Mouse (Mus musculus) lung, postnatal 4 days (tissue): ENCODE results near the gene Tep1.
"Not testable (repeated sequence)": the region's sequence is repeated elsewhere in the genome, so short reads cannot be mapped to it uniquely, and the experiment has no call there.

ENCODE experiments used
- DNase-seq, 2 experiments: peaks; one replicate each; pipeline ENCODE4 v3.0.0; 2021

The Tep1 gene

DNA sequence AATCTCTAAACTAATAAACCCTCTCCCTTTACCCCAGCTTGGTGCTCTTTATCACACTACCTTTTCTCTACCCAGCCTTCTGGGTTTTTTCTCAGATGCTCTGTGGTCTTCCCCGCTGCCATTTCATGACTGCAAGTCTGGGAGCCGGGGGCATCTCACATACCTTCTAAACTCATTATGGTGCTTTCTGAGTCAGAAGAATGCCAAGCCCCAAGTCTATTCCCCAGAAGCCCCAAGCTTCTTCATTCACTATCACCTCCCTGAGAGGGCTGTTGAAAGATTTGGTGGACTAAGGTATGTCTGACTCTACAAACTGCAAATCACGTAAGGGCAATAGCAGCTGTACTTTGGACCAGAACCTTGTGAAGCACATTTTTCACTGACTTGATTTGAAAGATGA, 3.4 kb downstream of the Tep1 start:
- DNase-seq, result no peak

DNA sequence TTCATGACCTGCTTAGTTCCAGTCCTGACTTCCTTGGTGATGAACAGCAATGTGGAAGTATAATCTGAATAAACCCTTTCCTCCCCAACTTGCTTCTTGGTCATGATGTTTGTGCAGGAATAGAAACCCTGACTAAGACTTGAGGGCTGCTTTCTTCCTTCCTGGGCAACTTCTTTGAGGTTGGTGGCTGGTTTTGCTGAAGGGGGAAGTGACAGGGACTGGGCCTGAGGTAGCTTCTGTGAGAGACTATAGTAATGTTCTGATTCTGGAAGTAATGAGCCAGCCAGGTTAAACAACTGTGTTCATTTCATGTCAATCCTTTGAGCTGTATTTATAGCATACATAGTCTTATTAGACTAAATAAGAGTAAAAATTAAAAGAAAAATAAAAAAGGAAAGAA, 5.4 kb downstream of the Tep1 start:
- not testable (repeated sequence) for DNase-seq

DNA sequence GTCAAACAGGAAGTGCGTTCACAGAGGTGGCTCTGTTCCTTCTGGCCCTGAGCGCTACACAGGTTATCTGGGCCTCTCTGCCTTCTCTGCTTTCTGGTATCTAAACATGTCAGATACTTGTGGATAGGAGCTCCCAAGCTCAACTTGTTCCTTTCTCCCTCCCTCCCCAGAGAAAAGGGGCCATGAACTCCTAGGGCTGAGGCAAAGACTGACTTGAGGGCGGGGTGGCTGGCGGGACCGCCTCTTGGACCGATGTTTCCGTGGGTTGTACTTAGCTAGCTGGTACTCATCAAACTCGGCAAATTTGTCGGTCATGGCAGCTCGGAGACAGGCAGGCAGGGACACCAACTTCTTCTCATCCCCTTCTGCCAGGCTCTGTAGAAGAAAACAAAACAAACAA, 7.7 kb downstream of the Tep1 start:
- no peak for DNase-seq

DNA sequence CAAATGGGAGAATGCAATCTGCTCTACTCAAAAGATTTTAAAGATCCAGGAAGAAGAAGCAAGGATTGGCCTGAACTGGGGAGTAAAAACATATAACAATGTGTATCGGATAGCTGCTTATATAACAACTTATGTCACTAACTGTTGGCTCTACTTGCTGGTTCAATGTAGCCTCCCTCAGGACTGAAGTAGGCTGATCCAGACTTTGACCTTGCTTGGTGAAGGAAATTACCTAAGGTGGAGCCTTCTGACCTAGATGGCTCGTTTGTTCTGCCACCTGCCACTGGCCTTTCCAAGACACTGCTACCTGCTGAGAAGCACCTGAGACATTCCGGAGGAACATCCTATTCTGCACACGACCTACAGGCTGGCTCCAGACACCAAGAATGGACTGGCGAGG, 14.6 kb downstream of the Tep1 start:
- no peak for DNase-seq

DNA sequence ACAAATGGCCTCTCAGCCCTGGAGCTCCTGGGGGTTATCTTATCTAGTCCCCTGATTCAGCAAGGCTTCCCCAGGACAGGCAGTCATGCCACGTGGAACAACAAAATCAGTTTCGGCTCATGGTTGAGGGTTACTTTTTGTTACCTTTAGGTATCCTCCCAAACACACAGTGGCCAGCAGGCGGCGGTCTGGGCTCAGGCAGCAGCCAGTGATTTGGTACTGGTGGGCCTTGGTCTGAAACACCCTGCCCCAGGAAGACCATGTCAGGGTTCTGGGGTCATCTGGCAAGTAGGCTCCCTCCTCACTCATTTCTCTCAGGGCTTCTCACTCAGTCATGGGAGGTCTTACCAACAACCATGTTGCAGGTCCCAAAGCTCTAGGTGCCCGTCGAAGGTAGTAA, 33.1 kb downstream of the Tep1 start:
- DNase-seq, result peak in 1 of 2 experiments; percentile 25

DNA sequence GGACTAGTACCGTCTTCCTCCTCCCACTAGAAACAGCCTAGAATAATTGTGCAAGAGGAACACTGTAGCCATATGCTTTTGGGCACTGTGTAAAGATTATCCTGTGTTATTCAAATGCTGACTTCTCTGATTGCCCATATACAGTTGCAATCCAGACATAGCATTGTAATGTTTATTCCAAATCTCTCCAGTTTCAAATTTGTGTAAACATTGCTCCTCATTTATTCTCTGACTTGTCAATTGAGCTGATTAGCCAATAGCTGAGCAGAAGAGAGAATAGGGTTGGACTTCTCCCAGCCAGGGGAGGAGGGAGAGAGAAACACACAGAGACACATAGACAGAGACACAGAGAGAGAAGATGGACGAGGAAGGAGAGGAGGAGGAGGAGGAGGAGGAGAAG, 35.9 kb downstream of the Tep1 start:
- peak in 1 of 2 experiments; percentile 25 for DNase-seq

DNA sequence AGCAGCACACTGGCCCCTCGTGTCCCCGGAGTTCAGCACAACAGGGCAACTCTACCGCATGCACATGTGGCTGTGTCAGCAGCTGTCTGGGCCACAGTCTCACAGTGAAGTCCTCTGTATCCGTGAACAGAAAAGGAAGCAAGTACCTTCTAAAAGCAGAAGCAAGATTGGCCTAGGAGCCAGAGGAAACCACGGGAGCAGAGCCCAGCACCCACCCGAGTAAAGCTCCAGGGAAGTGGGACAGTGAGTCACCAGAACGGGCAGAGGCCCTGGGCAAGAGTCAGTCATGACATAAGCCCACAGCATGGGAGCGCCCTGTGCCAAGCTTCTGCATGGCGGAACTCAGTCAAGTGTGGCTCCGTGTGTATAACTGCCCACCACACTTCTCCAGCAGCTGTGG, 36.4 kb downstream of the Tep1 start:
- peak; percentile 67 to 68 for DNase-seq

DNA sequence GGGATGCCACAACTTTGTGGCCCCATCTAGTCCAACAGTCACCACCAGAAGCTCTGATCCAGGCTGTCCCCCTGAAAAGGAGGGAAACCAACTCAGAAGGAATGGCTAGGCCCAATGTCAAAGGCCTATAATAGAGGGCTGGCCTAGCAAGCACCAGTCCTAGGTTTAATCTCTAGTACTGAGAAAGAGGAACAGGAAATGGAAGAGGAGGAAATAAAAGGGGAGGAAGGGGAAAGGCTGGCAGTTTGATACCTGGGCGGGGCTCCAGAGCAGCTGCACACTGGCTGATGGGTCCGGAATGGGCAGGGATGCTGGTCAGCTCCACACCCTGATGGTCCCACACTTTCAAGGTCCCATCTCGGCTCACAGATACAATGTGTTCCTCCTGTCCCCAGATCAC, 40.5 kb downstream of the Tep1 start:
- peak in 1 of 2 experiments; percentile 17 for DNase-seq

DNA sequence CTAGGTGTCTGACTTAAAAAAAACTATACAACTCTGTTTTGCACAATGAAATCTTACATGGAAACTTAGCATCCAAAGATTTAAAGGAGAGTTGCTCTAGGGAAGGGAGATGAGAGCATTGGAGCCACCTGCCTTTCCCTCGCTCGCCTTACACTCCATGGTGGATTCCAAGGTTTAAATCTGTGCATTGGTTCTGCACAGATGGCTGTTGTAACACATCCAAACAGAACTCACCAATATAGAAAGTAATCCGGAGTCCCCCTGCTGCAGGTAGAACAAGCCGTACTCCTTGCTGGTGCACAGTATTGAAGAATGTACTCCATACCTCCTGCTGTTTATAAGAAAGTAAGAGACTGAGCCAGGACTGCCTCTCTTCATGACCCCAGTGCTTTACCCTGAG, 43.8 kb downstream of the Tep1 start:
- no peak for DNase-seq

DNA sequence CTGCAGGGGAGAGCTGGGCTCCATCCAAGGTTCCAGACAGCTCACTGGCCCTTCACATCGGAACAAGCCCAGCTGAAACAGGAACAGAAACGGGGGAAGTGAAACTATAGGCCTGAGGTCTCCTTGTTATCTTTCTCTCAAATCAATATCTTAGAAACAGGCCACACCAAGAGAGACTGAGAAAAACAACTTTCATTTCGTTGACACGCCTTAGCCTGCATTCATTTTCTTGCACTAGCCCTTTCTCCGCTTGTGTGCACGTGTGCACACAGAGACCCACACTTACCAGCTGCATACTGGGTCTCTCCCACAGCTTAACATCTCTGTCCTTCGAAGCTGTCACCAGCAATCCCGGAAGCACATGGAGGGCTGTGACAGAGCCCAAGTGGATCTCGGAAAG, 46.1 kb downstream of the Tep1 start:
- DNase-seq, result no peak

DNA sequence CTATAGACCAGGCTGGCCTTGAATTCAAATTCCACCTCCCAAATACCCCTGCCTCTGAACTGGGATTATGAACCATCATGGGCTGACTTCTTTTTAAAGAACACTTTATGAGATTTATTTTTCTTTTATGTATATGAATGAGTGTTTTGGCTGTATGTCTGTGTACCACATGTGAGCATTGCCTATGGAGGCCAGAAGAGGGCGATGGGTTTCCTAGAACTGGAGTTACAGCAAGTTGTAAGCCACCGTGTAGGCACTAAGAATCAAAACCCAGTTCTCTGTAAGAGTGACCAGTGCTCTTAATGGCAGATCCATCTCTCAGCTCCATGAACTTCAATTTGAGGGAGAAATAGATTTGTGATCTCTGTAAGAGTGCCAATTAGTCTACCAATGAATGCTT, 47.1 kb downstream of the Tep1 start:
- DNase-seq, result no peak

DNA sequence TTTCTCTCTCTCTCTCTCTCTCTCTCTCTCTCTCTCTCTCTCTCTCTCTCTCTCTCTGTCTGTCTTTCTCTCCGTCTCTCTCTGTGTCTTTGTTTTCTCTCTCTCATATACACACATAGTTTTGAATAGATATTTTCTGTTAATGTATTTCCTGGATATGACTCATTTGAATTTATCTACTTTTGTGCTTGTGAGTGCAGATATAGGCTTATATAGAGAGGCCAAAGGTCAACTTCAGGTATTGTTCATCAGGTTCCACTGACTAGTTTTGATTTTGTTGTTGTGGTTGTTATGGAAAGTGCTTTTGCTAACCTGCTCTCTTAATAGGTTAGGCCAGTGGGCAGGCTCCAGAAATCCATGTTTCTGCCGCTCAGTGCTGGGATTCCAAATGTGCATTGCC, 57.3 kb downstream of the Tep1 start:
- DNase-seq, result no peak

DNA sequence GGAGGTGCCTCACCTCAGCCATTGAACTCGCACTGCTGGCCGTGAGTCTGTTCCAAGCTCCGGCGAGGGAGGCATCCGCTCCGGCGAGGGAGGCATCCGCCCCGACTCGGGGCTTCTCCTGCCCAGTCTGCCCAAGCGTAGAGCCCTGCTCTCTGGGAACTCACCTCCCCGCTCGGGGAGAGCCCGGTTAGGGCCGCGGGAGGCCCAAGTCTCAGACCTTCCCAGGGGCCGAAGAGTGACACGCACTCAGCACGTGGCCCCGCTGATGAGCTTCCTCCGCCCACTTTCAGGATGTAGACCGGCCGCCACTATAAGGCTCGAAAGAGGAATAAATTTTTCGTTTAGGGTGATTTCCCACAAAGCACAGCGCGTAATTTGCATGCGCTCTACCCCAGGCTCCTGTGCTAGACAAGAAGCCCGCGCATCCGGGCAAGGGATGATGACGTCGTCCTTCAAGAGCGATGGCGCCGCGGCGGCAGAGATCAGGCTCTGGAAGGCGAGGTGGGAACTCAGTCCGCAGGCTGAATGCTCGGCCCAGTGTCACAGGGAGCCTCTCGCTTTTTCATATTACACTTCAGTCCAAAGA, 62.8 kb downstream of the Tep1 start, which contains the start of the genes Ccnb1ip1 and Parp2:
TSS of gene Ccnb1ip1 (minus strand) at position 246 of the 586 bp plus-strand sequence.
TSS of gene Parp2 (plus strand) at position 355 of the 586 bp plus-strand sequence.
- DNase-seq, result peak; percentile 97 to 99

DNA sequence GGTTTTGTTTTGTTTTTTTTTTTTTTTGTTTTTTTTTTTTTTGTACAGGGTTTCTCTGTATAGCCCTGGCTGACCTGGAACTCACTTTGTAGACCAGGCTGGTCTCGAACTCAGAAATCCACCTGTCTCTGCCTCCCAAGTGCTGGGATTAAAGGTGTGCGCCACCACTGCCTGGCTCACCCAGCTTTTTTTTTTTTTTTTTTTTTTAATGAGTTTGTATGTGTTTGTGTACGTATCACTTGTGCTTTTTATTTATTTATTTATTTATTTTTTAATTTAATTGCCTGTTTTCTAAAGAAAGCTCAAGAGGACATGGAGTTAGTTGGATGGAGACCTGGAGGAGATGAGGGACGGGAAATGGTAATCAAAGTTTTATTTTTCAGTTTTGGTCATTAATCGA, 63.9 kb downstream of the Tep1 start:
- DNase-seq, result not testable (repeated sequence)

DNA sequence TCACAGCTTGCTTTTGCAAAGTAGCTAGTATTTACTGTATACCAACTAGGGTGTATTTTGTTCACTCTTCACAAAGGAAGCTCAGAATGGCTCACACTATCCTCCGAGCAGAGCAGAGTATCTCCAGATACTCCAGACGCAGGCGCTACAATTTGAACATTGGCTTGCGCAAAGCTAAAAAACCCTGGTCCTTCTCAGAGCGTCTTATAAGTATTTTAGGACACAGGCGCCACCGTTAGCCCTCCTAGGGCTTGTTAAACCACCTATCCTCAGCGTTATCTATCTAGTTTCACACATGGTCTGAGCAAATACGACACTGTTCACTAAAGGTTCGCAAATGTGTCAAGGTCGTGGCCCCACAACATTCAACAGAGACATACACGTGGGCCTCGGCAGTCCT, 65.7 kb downstream of the Tep1 start:
- DNase-seq, result no peak

DNA sequence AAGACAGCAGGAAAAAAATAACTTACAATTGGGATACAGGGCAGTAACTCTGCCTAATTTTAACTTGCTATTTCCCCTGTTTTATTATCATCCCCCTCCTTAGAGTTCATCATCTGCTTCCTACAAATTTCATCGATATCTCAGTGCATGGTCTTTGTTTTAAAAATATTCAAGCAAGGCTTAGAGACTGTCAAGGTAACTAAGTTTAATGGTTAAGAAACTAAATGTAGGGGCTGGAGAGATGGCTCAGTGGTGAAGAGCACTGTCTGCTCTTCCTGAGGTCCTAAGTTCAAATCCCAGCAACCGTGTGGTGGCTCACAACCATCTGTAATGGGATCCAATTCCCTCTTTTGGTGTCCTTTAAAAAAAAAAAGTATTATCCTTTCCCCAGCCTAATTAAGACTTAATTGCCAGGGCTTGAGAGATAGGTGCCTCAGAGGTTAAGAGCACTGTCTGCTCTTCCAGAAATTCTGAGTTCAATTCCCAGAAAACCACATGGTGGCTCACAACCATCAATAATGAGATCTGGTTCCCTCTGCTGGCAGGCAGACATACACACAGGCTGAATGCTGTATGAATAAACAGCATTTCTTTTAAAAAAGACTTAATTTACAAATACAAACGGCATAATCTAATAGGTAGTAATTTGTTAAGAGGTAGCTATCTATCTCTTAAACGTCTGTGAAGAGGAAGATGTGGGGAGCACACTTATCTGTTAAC, 67.4 kb downstream of the Tep1 start:
- DNase-seq, result peak in 1 of 2 experiments; percentile 13

DNA sequence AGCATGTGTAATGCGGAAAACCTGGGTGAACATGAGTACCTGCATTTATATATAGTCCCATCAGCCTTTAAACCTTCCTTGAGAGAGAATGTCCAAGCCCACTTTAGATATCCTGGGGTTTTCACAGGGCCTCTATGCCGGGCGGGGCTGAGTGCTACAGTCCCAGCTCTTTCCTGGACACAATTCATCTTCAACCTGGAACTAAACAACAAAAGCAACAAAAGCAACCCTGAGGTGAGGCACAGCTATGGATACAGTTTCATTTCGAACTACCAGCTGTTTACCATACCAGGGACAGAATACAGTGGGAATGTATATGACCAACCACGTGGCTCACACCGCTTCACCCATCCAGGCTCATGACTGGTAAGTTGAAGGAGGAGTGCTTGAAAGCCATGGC, 67.9 kb downstream of the Tep1 start:
- DNase-seq, result no peak

DNA sequence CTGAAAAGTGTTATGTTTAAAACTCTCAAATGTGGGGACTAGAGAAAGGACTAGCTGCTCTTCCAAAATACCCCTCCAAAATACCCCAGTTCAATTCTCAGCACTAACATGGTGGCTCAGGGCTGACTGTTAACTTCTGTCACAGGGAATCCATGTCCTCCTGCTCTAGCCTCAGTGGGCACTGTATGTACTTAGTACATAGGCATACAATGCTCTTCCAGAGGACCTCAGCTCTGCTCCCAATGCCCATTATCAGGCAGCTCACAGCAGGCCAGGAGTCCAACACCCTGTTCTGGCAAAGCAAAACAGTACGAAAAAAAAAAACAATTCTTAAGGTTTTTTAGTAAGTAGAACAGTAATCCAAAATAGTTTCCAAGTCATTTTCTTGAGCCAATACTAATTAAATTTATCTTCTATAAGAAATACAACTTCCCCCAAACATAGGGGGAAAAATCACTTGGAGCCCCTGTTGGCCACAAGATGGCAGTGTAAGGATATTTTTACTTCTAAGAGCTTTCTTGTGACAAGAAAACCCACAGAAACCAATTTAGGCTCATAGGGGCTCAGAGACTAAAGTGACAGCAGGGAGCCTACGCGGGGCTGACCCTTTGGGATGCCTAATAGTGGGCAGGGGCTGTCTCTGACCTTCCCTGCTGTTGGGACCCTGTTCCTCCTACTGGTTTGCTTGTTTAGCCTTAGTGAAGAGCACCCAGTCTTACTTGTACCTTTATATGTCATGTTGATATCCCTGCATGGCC, 70.7 kb downstream of the Tep1 start:
- DNase-seq, result peak in 1 of 2 experiments; percentile 37

DNA sequence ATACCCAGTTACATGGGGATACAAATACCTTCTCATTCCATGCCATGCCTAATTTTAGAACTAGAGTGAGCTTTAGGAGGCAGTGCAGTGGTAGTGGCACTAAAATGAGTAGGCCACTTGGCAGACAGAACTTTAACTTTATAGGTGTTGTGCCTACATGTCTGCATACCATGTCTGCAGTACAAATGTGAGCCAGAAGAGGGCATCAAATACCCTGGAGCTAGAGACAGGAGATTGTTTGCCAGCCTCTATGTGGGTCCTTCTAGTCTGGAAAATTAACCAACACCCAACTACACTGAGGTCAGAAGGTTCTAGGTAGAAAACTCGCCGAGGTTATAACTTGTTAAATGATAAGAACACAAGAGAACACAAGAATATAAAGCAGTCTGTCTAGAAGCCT, 71.8 kb downstream of the Tep1 start:
- DNase-seq, result peak in 1 of 2 experiments; percentile 38

DNA sequence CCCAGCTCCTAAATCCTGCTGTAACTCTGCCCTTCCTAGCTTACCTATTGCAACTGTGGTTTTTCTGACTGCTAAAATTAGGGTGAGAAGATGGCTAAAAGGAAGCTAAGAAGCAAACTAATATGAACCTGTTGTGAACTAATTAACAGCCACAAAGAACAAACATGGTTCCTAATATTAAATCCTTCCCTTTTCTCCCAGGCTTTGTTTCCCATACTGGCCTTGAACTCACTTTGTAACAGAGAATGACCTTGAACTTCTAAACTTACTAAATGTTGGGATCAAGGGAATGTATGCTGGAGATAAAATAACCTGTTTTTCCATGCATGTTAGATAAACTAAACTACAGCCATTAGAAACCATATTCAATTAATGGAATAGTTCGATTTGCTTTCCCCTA, 73.9 kb downstream of the Tep1 start:
- DNase-seq, result no peak

DNA sequence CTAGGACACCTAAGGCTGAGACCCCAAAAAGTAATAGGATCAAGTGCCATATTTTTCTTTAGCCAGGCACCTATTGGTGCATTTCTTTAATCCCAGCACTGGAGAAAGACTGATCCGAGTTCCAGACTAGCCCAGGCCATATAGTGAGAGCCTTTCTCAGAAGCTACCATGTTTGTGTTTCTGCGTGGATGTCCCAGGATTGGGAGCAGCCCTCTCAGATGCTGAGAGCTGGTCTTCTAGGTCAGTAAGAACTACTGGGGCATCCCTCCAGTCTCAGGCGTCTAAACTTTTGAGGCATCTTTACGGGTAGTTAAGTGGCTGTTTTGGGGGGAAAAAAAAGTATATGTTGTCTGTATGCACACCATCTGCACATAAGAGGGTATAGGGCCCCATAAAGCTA, 74.4 kb downstream of the Tep1 start:
- no peak for DNase-seq

DNA sequence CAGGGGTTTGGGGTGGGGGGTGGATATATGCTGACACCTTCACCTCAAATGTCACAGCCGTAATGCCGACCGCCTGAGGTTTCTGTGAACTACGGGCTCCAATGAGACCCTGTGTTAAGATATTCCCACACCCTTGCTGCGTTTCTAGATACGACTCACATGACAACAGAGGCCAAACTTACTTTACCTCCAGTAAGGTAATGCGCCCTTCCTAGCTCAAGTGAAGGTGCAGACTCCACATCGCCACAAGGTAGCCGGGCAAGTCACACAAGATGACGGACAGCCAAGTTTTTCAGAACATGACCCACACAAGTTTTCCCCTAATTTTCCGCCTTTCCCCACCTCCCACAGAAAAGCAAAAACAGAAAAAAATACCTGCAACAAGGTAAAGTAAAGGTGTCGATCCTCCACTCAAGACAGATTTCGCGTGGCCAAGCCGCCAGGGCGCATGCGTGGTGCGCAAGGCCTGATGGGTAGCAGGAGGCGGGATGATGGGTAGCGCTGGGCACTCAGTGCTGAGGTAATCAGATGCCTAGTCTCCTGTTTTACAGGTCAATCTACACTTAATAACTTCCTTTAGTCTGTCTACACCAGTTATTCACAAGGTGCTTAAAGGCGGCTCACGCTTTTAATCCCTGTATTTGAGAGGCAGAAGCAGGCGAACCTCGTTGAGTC, 75.0 kb downstream of the Tep1 start:
- DNase-seq, result no peak

DNA sequence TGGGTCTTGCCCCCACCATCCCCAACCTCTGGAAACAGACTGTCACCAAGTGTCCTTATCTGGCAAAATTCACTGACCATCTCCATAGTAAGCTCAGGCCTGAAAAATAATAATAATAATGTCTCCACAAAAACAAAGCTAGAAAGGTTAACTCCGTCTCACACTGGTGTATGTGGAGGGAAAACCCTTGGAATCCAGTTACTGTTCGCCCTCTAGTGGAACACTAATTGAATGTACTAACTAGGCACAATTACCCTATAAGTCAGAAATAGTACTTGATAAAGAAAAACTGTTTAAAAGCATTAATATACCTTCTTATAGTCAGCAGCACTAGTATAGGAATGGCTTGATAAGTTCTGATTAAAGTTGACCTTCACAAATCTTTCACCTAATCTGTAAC, 82.2 kb downstream of the Tep1 start:
- no peak for DNase-seq
